ENCODE assay signal across 24 mouse cellular contexts in genomic region chr11:63769738-63770137, GRCm38 (mm10).
A peak's percentile ranks its signal among the peaks of the same experiment; 100 is the strongest.
DNase-seq lines count a peak whose midpoint lies in the region; ATAC-seq and TF ChIP-seq lines count a peak whose summit lies in the region.
"Had no signal": no experiment of that assay in that cellular context is flagged by ENCODE, and none has a peak within 500 bp of the region (broad histone marks: within the 10 kb centered on the region; RNA-seq: fewer than 3 reads in every experiment).

No protein-coding gene starts in this region.

- no peak for ATAC-seq in hindbrain, postnatal 0 days
- ATAC-seq in hindbrain, embryonic 16.5 days: no peak
- ATAC-seq in lung, embryonic 14.5 days (ENCODE audit: insufficient read depth): no peak
- ATAC-seq in stomach, postnatal 0 days (ENCODE audit: low FRiP score, low TSS enrichment): no peak
- ATAC-seq: forebrain, embryonic 13.5 days had no signal

- WGBS in hindbrain, postnatal 0 days: 98% methylated on average over 2 of the region's 2 CpGs
- WGBS in hindbrain, embryonic 16.5 days: 98% methylated on average over 2 of the region's 2 CpGs
- WGBS in lung, embryonic 14.5 days: 93% methylated on average over 2 of the region's 2 CpGs
- 95% methylated on average over 2 of the region's 2 CpGs for WGBS in stomach, postnatal 0 days

- no peak overlapping the region for H3K27ac ChIP-seq in hindbrain, postnatal 0 days
- no peak overlapping the region for H3K27ac ChIP-seq in hindbrain, embryonic 16.5 days (ENCODE audit: low read depth, low read length)
- H3K27ac ChIP-seq in lung, embryonic 14.5 days (ENCODE audit: low read depth): no peak overlapping the region
- no peak overlapping the region for H3K27ac ChIP-seq in MEL (ENCODE audit: control insufficient read depth, low read depth, low read length)
- H3K27ac ChIP-seq in stomach, postnatal 0 days (replicated peaks): no peak overlapping the region
- H3K27ac ChIP-seq: embryonic facial prominence, embryonic 13.5 days; forebrain, embryonic 13.5 days; hindbrain, embryonic 13.5 days had no signal

- H3K9ac ChIP-seq in hindbrain, postnatal 0 days (replicated peaks; ENCODE audit: low read length): no peak overlapping the region
- no peak overlapping the region for H3K9ac ChIP-seq in hindbrain, embryonic 16.5 days (ENCODE audit: low read depth, low read length)
- no peak overlapping the region for H3K9ac ChIP-seq in lung, embryonic 14.5 days
- no peak overlapping the region for H3K9ac ChIP-seq in MEL (ENCODE audit: control insufficient read depth, low read depth, low read length, poor library complexity, severe bottlenecking)
- H3K9ac ChIP-seq in stomach, postnatal 0 days (ENCODE audit: low read length): no peak overlapping the region
- H3K9ac ChIP-seq: embryonic facial prominence, embryonic 13.5 days; forebrain, embryonic 13.5 days; hindbrain, embryonic 13.5 days had no signal

- TF ChIP-seq RAD21 in MEL (IDR thresholded peaks at IDR 0.05; ENCODE audit: low read depth, low read length): no peak; the same call in none of the 2 replicates

- TF ChIP-seq CTCF in hindbrain, postnatal 0 days (IDR thresholded peaks at IDR 0.05; ENCODE audit: low read depth): peak; percentile 28; the same call in 1 of the 2 replicates
- peak; percentile 28; the same call in 1 of the 2 replicates for TF ChIP-seq CTCF in lung, embryonic 14.5 days (IDR thresholded peaks at IDR 0.05; ENCODE audit: low read depth)
- TF ChIP-seq CTCF in MEL (IDR thresholded peaks at IDR 0.05 in 2 of 3, conservative IDR thresholded peaks at IDR 0.05 in 1 of 3; ENCODE audit: control insufficient read depth in 1 of 3, insufficient read depth in 1 of 3, low read depth in 2 of 3, low read length in 3 of 3, poor library complexity in 1 of 3, severe bottlenecking in 1 of 3): peak in 1 of 3 experiments; percentile 18; a peak in 2 of 6 replicates
- TF ChIP-seq CTCF in stomach, postnatal 0 days (IDR thresholded peaks at IDR 0.05; ENCODE audit: low read depth): peak; percentile 46

- no peak for TF ChIP-seq EP300 in MEL (IDR thresholded peaks at IDR 0.05; ENCODE audit: low read depth in 1 of 2, low read length in 2 of 2)
- TF ChIP-seq EP300 in stomach, postnatal 0 days (optimal IDR thresholded peaks at IDR 0.05): no peak

- no peaks in the 10 kb centered on the region for H3K27me3 ChIP-seq in hindbrain, postnatal 0 days (ENCODE audit: insufficient read depth, low read length)
- H3K27me3 ChIP-seq in hindbrain, embryonic 16.5 days (replicated peaks; ENCODE audit: control insufficient read depth, insufficient read depth, low read length): no peaks in the 10 kb centered on the region
- H3K27me3 ChIP-seq in lung, embryonic 14.5 days (ENCODE audit: insufficient read depth, low read length): no peaks in the 10 kb centered on the region
- H3K27me3 ChIP-seq in MEL (ENCODE audit: control insufficient read depth in 1 of 2, insufficient read depth in 2 of 2, low read length in 2 of 2): no peaks in the 10 kb centered on the region
- H3K27me3 ChIP-seq in stomach, postnatal 0 days (ENCODE audit: control insufficient read depth, insufficient read depth, low read length): no peaks in the 10 kb centered on the region
- H3K27me3 ChIP-seq: embryonic facial prominence, embryonic 13.5 days; forebrain, embryonic 13.5 days; hindbrain, embryonic 13.5 days had no signal

- no peaks in the 10 kb centered on the region for H3K4me1 ChIP-seq in hindbrain, postnatal 0 days (ENCODE audit: insufficient read depth, low read length)
- no peaks in the 10 kb centered on the region for H3K4me1 ChIP-seq in hindbrain, embryonic 16.5 days (ENCODE audit: control insufficient read depth, insufficient read depth, low read depth, low read length)
- no peaks in the 10 kb centered on the region for H3K4me1 ChIP-seq in lung, embryonic 14.5 days (ENCODE audit: insufficient read depth)
- no peaks in the 10 kb centered on the region for H3K4me1 ChIP-seq in MEL (ENCODE audit: control insufficient read depth in 1 of 2, insufficient read depth in 2 of 2, low read length in 2 of 2)
- H3K4me1 ChIP-seq in stomach, postnatal 0 days (replicated peaks; ENCODE audit: control insufficient read depth, insufficient read depth): no peaks in the 10 kb centered on the region
- H3K4me1 ChIP-seq: embryonic facial prominence, embryonic 13.5 days; forebrain, embryonic 13.5 days; hindbrain, embryonic 13.5 days had no signal

- H3K4me2 ChIP-seq in hindbrain, postnatal 0 days (ENCODE audit: low read depth, low read length): no peak overlapping the region
- no peak overlapping the region for H3K4me2 ChIP-seq in hindbrain, embryonic 16.5 days (ENCODE audit: low read length)
- no peak overlapping the region for H3K4me2 ChIP-seq in lung, embryonic 14.5 days
- H3K4me2 ChIP-seq in stomach, postnatal 0 days (replicated peaks; ENCODE audit: low read depth): no peak overlapping the region
- H3K4me2 ChIP-seq: embryonic facial prominence, embryonic 13.5 days; forebrain, embryonic 13.5 days; hindbrain, embryonic 13.5 days had no signal

- H3K36me3 ChIP-seq in hindbrain, postnatal 0 days (ENCODE audit: insufficient read depth, low read length): no peaks in the 10 kb centered on the region
- H3K36me3 ChIP-seq in hindbrain, embryonic 16.5 days (ENCODE audit: control insufficient read depth, insufficient read depth, low read length): no peaks in the 10 kb centered on the region
- no peaks in the 10 kb centered on the region for H3K36me3 ChIP-seq in lung, embryonic 14.5 days (ENCODE audit: insufficient read depth)
- H3K36me3 ChIP-seq in MEL (ENCODE audit: control insufficient read depth in 1 of 2, insufficient read depth in 2 of 2, low read length in 2 of 2): no peaks in the 10 kb centered on the region
- H3K36me3 ChIP-seq in stomach, postnatal 0 days (ENCODE audit: control insufficient read depth, insufficient read depth, low read length): no peaks in the 10 kb centered on the region
- H3K36me3 ChIP-seq: embryonic facial prominence, embryonic 13.5 days; hindbrain, embryonic 13.5 days had no signal

- H3K79me2 ChIP-seq in MEL (ENCODE audit: control insufficient read depth, insufficient read depth, low read length, poor library complexity): no peaks in the 10 kb centered on the region

- no peak for TF ChIP-seq POLR2A in MEL (IDR thresholded peaks at IDR 0.05; ENCODE audit: control insufficient read depth in 1 of 2, insufficient read depth in 1 of 2, low read depth in 1 of 2, low read length in 2 of 2, poor library complexity in 1 of 2)

- no peaks in the 10 kb centered on the region for H3K9me3 ChIP-seq in hindbrain, postnatal 0 days (ENCODE audit: low read length)
- H3K9me3 ChIP-seq in hindbrain, embryonic 16.5 days (ENCODE audit: control insufficient read depth, low read length): no peaks in the 10 kb centered on the region
- no peaks in the 10 kb centered on the region for H3K9me3 ChIP-seq in lung, embryonic 14.5 days (ENCODE audit: low read depth, low read length)
- H3K9me3 ChIP-seq in MEL (replicated peaks; ENCODE audit: insufficient read depth, low read length): no peaks in the 10 kb centered on the region
- no peaks in the 10 kb centered on the region for H3K9me3 ChIP-seq in stomach, postnatal 0 days (ENCODE audit: control insufficient read depth, low read length)
- H3K9me3 ChIP-seq: embryonic facial prominence, embryonic 13.5 days; hindbrain, embryonic 13.5 days had no signal

- H3K4me3 ChIP-seq in hindbrain, postnatal 0 days (ENCODE audit: low read length): no peak overlapping the region
- no peak overlapping the region for H3K4me3 ChIP-seq in hindbrain, embryonic 16.5 days (ENCODE audit: low read length)
- no peak overlapping the region for H3K4me3 ChIP-seq in lung, embryonic 14.5 days (ENCODE audit: low read depth, low read length)
- no peak overlapping the region for H3K4me3 ChIP-seq in MEL (ENCODE audit: control insufficient read depth in 1 of 2, insufficient read depth in 1 of 2, low read depth in 2 of 2, low read length in 2 of 2)
- H3K4me3 ChIP-seq in stomach, postnatal 0 days (ENCODE audit: low read depth, low read length): no peak overlapping the region
- H3K4me3 ChIP-seq: embryonic facial prominence, embryonic 13.5 days; erythroblast, embryonic 14.5 days; forebrain, embryonic 13.5 days; hindbrain, embryonic 13.5 days; myocyte had no signal

- no peak for DNase-seq in hindbrain, postnatal 0 days (ENCODE audit: low spot score)
- no peak for DNase-seq in lung, embryonic 14.5 days
- DNase-seq in lung, postnatal 25 days (ENCODE audit: low spot score): no peak
- peak; percentile 3 for DNase-seq in MEL (ENCODE audit: low read depth, low spot score)
- no peak for DNase-seq in stomach, postnatal 0 days (ENCODE audit: low spot score)
- DNase-seq in cerebellum, adult 9-11 months: no peak
- DNase-seq: adrenal gland, adult 2 months; B cell, adult 2 months; cerebellum, adult 18-20 months; cerebellum, postnatal 25 days; embryo, embryonic 11 days; heart, adult 18-20 months; heart, postnatal 36 days; lung, adult 18-20 months; lung, postnatal 4 days; midbrain, embryonic 14.5 days; right cerebral cortex, postnatal 4 days; thymus, postnatal 25 days had no signal

TF ChIP-seq in MEL, 35 proteins besides CTCF, POLR2A, EP300 and RAD21:
- TF ChIP-seq ETS1 (IDR thresholded peaks at IDR 0.05; ENCODE audit: low read depth, low read length) (no peak), ZC3H11A (IDR thresholded peaks at IDR 0.05; ENCODE audit: low read depth, low read length) (no peak), HCFC1 (IDR thresholded peaks at IDR 0.05; ENCODE audit: low read depth, low read length) (no peak), MXI1 (IDR thresholded peaks at IDR 0.05; ENCODE audit: low read depth, low read length) (no peak), NRF1 (IDR thresholded peaks at IDR 0.05; ENCODE audit: insufficient read depth, low read depth, low read length, poor library complexity, severe bottlenecking) (no peak), ELF1 (IDR thresholded peaks at IDR 0.05; ENCODE audit: low read depth, low read length) (no peak), TAL1 (IDR thresholded peaks at IDR 0.05; ENCODE audit: low read length) (no peak), MEF2A (IDR thresholded peaks at IDR 0.05; ENCODE audit: extremely low read depth, insufficient replicate concordance, low read depth, low read length, poor library complexity, severe bottlenecking) (no peak), NELFE (IDR thresholded peaks at IDR 0.05; ENCODE audit: low read depth, low read length) (no peak), USF1 (IDR thresholded peaks at IDR 0.05; ENCODE audit: low read depth, low read length) (no peak), ZKSCAN1 (IDR thresholded peaks at IDR 0.05; ENCODE audit: low read depth, low read length) (no peak), CHD1 (IDR thresholded peaks at IDR 0.05; ENCODE audit: low read depth, low read length) (no peak), ZNF384 (IDR thresholded peaks at IDR 0.05; ENCODE audit: low read depth, low read length) (no peak), RCOR1 (IDR thresholded peaks at IDR 0.05; ENCODE audit: low read depth, low read length) (no peak), KAT2A (conservative IDR thresholded peaks at IDR 0.05; ENCODE audit: low read depth, low read length) (no peak)
